Mouse (Mus musculus) liver, adult 2 months (tissue): Measurements from ENCODE around the gene Pdlim5. TPM values are rescaled to one million over a fixed set of nuclear protein-coding genes. Genes with fewer than 3 reads are reported as not detected.

Experiments used
- DNase-seq: peaks from one replicate; pipeline ENCODE4 v3.0.0-alpha.2; 2011; ENCODE audit warnings: low read depth, low spot score; ENCODE audit errors: extremely low read depth
- H3K27ac ChIP-seq: fragments of 200-500 bp; replicated peaks from 2 replicates; pipeline ENCODE4 v1.5.1; 2012; ENCODE audit warnings: low read depth, mild to moderate bottlenecking, control low read depth, inconsistent platforms, low read length; ENCODE audit not compliant: insufficient read depth
- H3K27me3 ChIP-seq: fragments of 200-500 bp; 2 replicates; pipeline ENCODE4 v1.6.1; 2012; ENCODE audit warnings: mild to moderate bottlenecking, moderate library complexity, low read length, inconsistent platforms; ENCODE audit not compliant: control insufficient read depth, insufficient read depth
- H3K36me3 ChIP-seq: fragments of 200-500 bp; 2 replicates; pipeline ENCODE4 v1.6.1; 2012; ENCODE audit warnings: low read length, inconsistent platforms; ENCODE audit not compliant: control insufficient read depth, insufficient read depth
- H3K4me1 ChIP-seq: fragments of 200-500 bp; 2 replicates; pipeline ENCODE4 v1.6.1; 2011; ENCODE audit warnings: low read length; ENCODE audit not compliant: control insufficient read depth, insufficient read depth
- H3K4me3 ChIP-seq: fragments of 200-500 bp; 2 replicates; pipeline ENCODE4 v1.5.1; 2011; ENCODE audit warnings: low read depth, mild to moderate bottlenecking, control low read depth, low read length, moderate library complexity; ENCODE audit not compliant: insufficient read depth
- H3K79me2 ChIP-seq: fragments of 200-500 bp; 2 replicates; pipeline ENCODE4 v1.6.1; 2012; ENCODE audit warnings: inconsistent platforms, mild to moderate bottlenecking, low read length, moderate library complexity; ENCODE audit not compliant: control insufficient read depth, insufficient read depth
- H3K9ac ChIP-seq: fragments of 200-500 bp; 2 replicates; pipeline ENCODE4 v1.6.1; 2012; ENCODE audit warnings: low read depth, mild to moderate bottlenecking, control low read depth, inconsistent platforms, low read length
- CTCF ChIP-seq: fragments of 200-500 bp; IDR thresholded peaks from 2 replicates; pipeline ENCODE4 v1.5.1; 2011; ENCODE audit warnings: low read depth, low read length, control low read depth
- POLR2A ChIP-seq: fragments of 200-500 bp; IDR thresholded peaks from 2 replicates; pipeline ENCODE4 v1.6.1; 2011; ENCODE audit warnings: low read length, control low read depth; ENCODE audit not compliant: insufficient read depth; ENCODE audit errors: extremely low read depth
- WGBS: fragments of 180-500 bp; shearing (Covaris S2); methylation state at CpG from one replicate; pipeline ENCODE4 v1.1.7; 2018; 5-methylcytosine and 5-hydroxymethylcytosine counted together
- polyA plus RNA-seq: library from polyadenylated mRNA; depleted of rRNA; stranded (reverse); fragments of >200 nt; gene quantifications from 2 replicates; pipeline ENCODE4 v1.2.3, GENCODE M21; 2012
- total RNA-seq: library from RNA; depleted of rRNA; stranded (reverse); fragments of >200 nt; gene quantifications from 2 replicates; pipeline ENCODE4 v1.2.3, GENCODE M21; 2014

Pdlim5 gene
- total and polyA plus RNA-seq, 2 experiments, result 31.4 to 45.8 TPM

GRCm38 (mm10) chr3:142358951-142359350 is 36.5 kb downstream of the Pdlim5 start:
- Histone ChIP-seq H3K36me3 (no peaks in the 10 kb centered on the region), H3K27me3 (no peaks in the 10 kb centered on the region), H3K79me2 (peaks cover 15% of the 10 kb centered on the region), H3K4me3 (no peak overlapping the region), H3K27ac (no peak overlapping the region), H3K9ac (no peak overlapping the region), H3K4me1 (no peaks in the 10 kb centered on the region; the same call in 1 of the 2 replicates)
- TF ChIP-seq CTCF (no peak), POLR2A (no peak)
- DNase-seq, result no peak

- Histone ChIP-seq H3K9ac (no peak overlapping the region), H3K27me3 (no peaks in the 10 kb centered on the region), H3K36me3 (peaks cover under 1% of the 10 kb centered on the region; the same call in 1 of the 2 replicates), H3K79me2 (peaks cover 12% of the 10 kb centered on the region), H3K4me3 (no peak overlapping the region), H3K4me1 (no peaks in the 10 kb centered on the region; the same call in 1 of the 2 replicates), H3K27ac (no peak overlapping the region)
- TF ChIP-seq CTCF, result no peak
- TF ChIP-seq POLR2A, result no peak
- 88% methylated on average over 4 of the region's 4 CpGs for WGBS
- DNase-seq, result no peak
These were observed 38.8 kb downstream of the Pdlim5 start for GRCm38 (mm10) chr3:142356661-142357060.

- peak; percentile 43 for DNase-seq
- H3K36me3 ChIP-seq, result peaks cover 6% of the 10 kb centered on the region; the same call in 1 of the 2 replicates
- no peaks in the 10 kb centered on the region for H3K27me3 ChIP-seq
- 75% methylated on average over 1 of the region's 1 CpGs for WGBS
- H3K4me1 ChIP-seq, result peaks cover 15% of the 10 kb centered on the region
- H3K27ac ChIP-seq, result no peak overlapping the region
- no peak overlapping the region for H3K9ac ChIP-seq
- TF ChIP-seq CTCF (no peak), POLR2A (no peak)
- peaks cover 9% of the 10 kb centered on the region for H3K79me2 ChIP-seq
- no peak overlapping the region for H3K4me3 ChIP-seq
These were observed 42.3 kb downstream of the Pdlim5 start for GRCm38 (mm10) chr3:142353218-142353617.

DNA sequence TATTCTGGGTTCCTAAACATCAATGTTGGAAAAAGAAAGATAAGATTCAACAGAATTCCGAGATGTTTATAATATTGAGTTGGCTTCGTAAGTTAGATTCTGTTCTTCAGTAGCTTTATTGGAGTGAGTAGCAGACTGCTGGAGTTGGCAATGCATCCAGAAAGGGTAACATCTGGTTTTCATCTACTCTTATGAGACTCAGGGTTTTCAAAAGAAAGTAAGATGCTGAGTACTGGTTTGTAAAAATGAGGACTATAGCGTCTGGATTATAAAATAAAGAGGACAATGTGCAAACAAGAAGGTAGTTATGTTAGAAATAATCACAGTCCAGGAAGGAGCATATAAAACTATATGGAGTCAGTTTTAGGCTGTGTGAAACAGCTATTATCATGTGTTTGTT is 45.0 kb downstream of the Pdlim5 start:
- Histone ChIP-seq H3K79me2 (peaks cover 9% of the 10 kb centered on the region), H3K4me1 (peaks cover 18% of the 10 kb centered on the region), H3K27ac (no peak overlapping the region), H3K27me3 (no peaks in the 10 kb centered on the region), H3K36me3 (peaks cover 6% of the 10 kb centered on the region; the same call in 1 of the 2 replicates), H3K4me3 (no peak overlapping the region), H3K9ac (no peak overlapping the region)
- 84% methylated on average over 3 of the region's 3 CpGs for WGBS
- DNase-seq, result no peak
- TF ChIP-seq CTCF (no peak), POLR2A (no peak)

DNA sequence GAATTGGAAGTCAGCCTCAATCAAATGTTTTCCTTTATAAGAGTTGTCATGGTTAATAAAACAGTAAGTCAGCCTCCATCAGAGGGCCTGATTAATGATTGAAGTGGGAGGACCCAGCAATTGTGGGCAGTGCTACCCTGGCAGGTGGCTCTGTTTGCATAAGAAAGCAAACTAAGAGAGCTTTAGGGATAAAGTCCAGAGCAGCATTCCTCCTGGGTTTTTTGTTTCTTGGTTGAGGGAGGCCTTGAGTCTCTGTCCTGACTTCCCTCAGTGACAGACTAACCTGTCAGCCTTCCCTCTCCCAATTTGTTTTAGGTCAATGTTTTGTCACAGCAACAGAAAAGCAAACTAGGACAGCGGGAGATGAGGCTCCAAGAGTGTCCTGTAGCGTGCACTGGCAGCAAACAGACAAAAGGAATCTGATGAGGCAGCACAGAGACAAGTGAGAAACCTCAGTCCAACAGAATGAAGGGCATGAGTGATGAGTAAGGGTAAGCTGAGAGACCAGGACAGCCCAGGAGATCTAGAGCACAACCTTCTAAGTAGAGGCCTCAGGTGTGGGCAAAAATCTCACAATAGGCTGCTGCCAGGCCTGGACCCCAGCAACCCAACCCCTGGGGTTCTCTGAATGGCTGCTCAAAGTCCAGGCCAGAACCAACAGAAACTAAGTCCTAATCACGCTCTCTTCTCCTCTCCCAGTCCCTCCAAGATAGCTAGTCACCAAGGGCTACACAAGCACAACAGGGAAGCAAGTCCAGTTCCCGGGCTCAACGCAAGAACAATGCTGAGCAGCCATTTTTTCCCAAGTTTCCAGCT is 46.5 kb downstream of the Pdlim5 start:
- peaks cover 24% of the 10 kb centered on the region for H3K4me1 ChIP-seq
- WGBS, result 34% methylated on average over 5 of the region's 5 CpGs
- H3K9ac ChIP-seq, result peak overlapping the region; percentile 33; the same call in 1 of the 2 replicates
- TF ChIP-seq POLR2A (no peak), CTCF (no peak)
- H3K27me3 ChIP-seq, result no peaks in the 10 kb centered on the region
- H3K27ac ChIP-seq, result peak overlapping the region; percentile 98
- peaks cover 6% of the 10 kb centered on the region; the same call in 1 of the 2 replicates for H3K36me3 ChIP-seq
- peaks cover 4% of the 10 kb centered on the region; the same call in 1 of the 2 replicates for H3K79me2 ChIP-seq
- no peak overlapping the region for H3K4me3 ChIP-seq
- peak; percentile 96 for DNase-seq

DNA sequence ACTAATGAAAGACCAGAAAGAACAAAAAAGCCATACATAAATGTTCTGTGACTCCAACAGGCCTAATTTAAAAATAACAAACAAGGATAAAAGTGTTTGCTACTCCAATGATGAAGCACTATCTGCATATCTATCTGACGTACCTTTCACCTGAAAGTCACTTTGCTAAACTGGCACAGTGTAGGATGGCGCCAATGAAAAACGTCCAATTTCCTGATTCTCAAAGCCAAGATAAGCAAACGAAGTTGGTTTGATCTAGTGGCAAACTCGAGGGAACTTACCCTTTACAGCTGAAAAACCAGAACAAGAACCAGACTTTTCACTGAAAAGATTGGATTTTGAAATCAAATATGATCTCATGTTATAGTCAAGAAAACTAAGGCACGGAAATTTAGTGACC is 49.2 kb downstream of the Pdlim5 start:
- Histone ChIP-seq H3K27ac (no peak overlapping the region), H3K4me3 (no peak overlapping the region), H3K36me3 (peaks cover 6% of the 10 kb centered on the region), H3K9ac (no peak overlapping the region), H3K27me3 (no peaks in the 10 kb centered on the region), H3K79me2 (peaks cover 4% of the 10 kb centered on the region; the same call in 1 of the 2 replicates), H3K4me1 (peaks cover 30% of the 10 kb centered on the region)
- 19% methylated on average over 6 of the region's 6 CpGs for WGBS
- DNase-seq, result peak; percentile 96
- TF ChIP-seq POLR2A (no peak), CTCF (no peak)
